Mouse (Mus musculus) CH12.LX (cell line): Measurements from ENCODE around the gene Gse1.

Source experiments
- CTCF ChIP-seq, 2 experiments: IDR thresholded peaks in 1 of 2; conservative IDR thresholded peaks in 1 of 2; 2 replicates each; pipeline ENCODE4 v1.5.1; 2011 to 2012; ENCODE audit warnings: low read depth in 2 of 2, low read length in 2 of 2, improper control_type of control experiment in 1 of 2, inconsistent platforms in 1 of 2, mild to moderate bottlenecking in 1 of 2, moderate library complexity in 1 of 2
- E2F4 ChIP-seq: IDR thresholded peaks from 2 replicates; pipeline ENCODE4 v1.6.1; 2011; ENCODE audit warnings: low read depth, low read length, improper control_type of control experiment; ENCODE audit not compliant: insufficient replicate concordance
- GABPA ChIP-seq: IDR thresholded peaks from 2 replicates; pipeline ENCODE4 v1.6.1; 2012; ENCODE audit warnings: low read depth, low read length, improper control_type of control experiment, inconsistent platforms; ENCODE audit not compliant: insufficient replicate concordance
- MAX ChIP-seq: IDR thresholded peaks from 2 replicates; pipeline ENCODE4 v1.6.1; 2011; ENCODE audit warnings: low read length, improper control_type of control experiment
- MEF2A ChIP-seq: IDR thresholded peaks from 2 replicates; pipeline ENCODE4 v1.6.1; 2014; ENCODE audit warnings: low read depth, mild to moderate bottlenecking, inconsistent platforms, low read length, improper control_type of control experiment, borderline replicate concordance
- NELFE ChIP-seq: IDR thresholded peaks from 2 replicates; pipeline ENCODE4 v1.6.1; 2011; ENCODE audit warnings: low read depth, low read length, improper control_type of control experiment
- POLR2A ChIP-seq: IDR thresholded peaks from 2 replicates; pipeline ENCODE4 v1.6.1; 2011; ENCODE audit warnings: low read depth, mild to moderate bottlenecking, improper control_type of control experiment, low read length
- POLR2AphosphoS2 ChIP-seq: IDR thresholded peaks from 2 replicates; pipeline ENCODE4 v1.6.1; 2011; ENCODE audit warnings: low read depth, low read length, improper control_type of control experiment
- SIN3A ChIP-seq: IDR thresholded peaks from 2 replicates; pipeline ENCODE4 v1.6.1; 2012; ENCODE audit warnings: low read length, improper control_type of control experiment, inconsistent platforms
- ZC3H11A ChIP-seq: IDR thresholded peaks from 2 replicates; pipeline ENCODE4 v1.6.1; 2012; ENCODE audit warnings: low read depth, mild to moderate bottlenecking, inconsistent platforms, low read length, improper control_type of control experiment
- ZKSCAN1 ChIP-seq: IDR thresholded peaks from 2 replicates; pipeline ENCODE4 v1.6.1; 2012; ENCODE audit warnings: low read depth, inconsistent platforms, low read length, improper control_type of control experiment, borderline replicate concordance

GRCm38 (mm10) chr8:120623608-120624007 lies 395.4 kb downstream of the Gse1 start:
- TF ChIP-seq CTCF (conservative IDR thresholded peaks at IDR 0.05 in 1 of 2, IDR thresholded peaks at IDR 0.05 in 1 of 2; ENCODE audit: low read depth in 2 of 2, low read length in 2 of 2) (no peak), GABPA (no peak), POLR2AphosphoS2 (no peak), ZC3H11A (no peak), NELFE (no peak), E2F4 (no peak), MAX (no peak), ZKSCAN1 (no peak), POLR2A (no peak), SIN3A (no peak), MEF2A (no peak)
